ENCODE assay signal across 26 mouse cellular contexts in genomic region chr7:24086871-24087270, GRCm38 (mm10). TPM values are rescaled to one million over a fixed set of nuclear protein-coding genes. Genes with fewer than 3 reads are reported as not detected.
DNase-seq lines count a peak whose midpoint lies in the region; TF ChIP-seq lines count a peak whose summit lies in the region.
"Had no signal": no experiment of that assay in that cellular context is flagged by ENCODE, and none has a peak within 500 bp of the region (broad histone marks: within the 10 kb centered on the region; RNA-seq: fewer than 3 reads in every experiment).

No protein-coding gene starts in this region.

- H3K4me1 ChIP-seq in ES-Bruce4 (ENCODE audit: control insufficient read depth, insufficient read depth, low read length) = no peaks in the 10 kb centered on the region
- H3K4me1 ChIP-seq in lung, adult 2 months (ENCODE audit: control insufficient read depth, insufficient read depth, low read length) = peaks cover 6% of the 10 kb centered on the region

- peak overlapping the region; percentile 88 for H3K9ac ChIP-seq in ES-Bruce4 (ENCODE audit: low read depth, poor library complexity, severe bottlenecking)
- H3K9ac ChIP-seq: forebrain, embryonic 13.5 days; forebrain, postnatal 0 days; heart, embryonic 15.5 days; hindbrain, embryonic 14.5 days had no signal

- TF ChIP-seq EP300 in ES-Bruce4 (IDR thresholded peaks at IDR 0.05; ENCODE audit: insufficient read depth, low read depth, low read length) = no peak

- H3K27ac ChIP-seq in ES-Bruce4 (ENCODE audit: insufficient read depth, low read length) = peak overlapping the region; percentile 59; the same call in 1 of the 2 replicates
- H3K27ac ChIP-seq: embryonic facial prominence, embryonic 10.5 days; forebrain, embryonic 13.5 days; heart, embryonic 15.5 days; hindbrain, embryonic 10.5 days; hindbrain, embryonic 14.5 days had no signal

- no peaks in the 10 kb centered on the region for H3K27me3 ChIP-seq in ES-Bruce4 (ENCODE audit: control insufficient read depth, insufficient read depth, low read length, poor library complexity, severe bottlenecking)
- H3K27me3 ChIP-seq: forebrain, embryonic 13.5 days; heart, embryonic 15.5 days had no signal

- peak overlapping the region; percentile 99 for H3K4me3 ChIP-seq in ES-Bruce4 (ENCODE audit: low read depth, low read length)
- no peak overlapping the region for H3K4me3 ChIP-seq in lung, adult 2 months (replicated peaks; ENCODE audit: extremely low read depth, low read depth, low read length)
- H3K4me3 ChIP-seq: embryonic facial prominence, embryonic 10.5 days; forebrain, embryonic 13.5 days; heart, embryonic 15.5 days; hindbrain, embryonic 10.5 days had no signal

- no peak for TF ChIP-seq CTCF in ES-Bruce4 (IDR thresholded peaks at IDR 0.05; ENCODE audit: low read depth, low read length)
- TF ChIP-seq CTCF in lung, adult 2 months (IDR thresholded peaks at IDR 0.05; ENCODE audit: insufficient read depth, low read length) = no peak

- H3K9me3 ChIP-seq in ES-Bruce4 (replicated peaks; ENCODE audit: control insufficient read depth, insufficient read depth, low read length, poor library complexity, severe bottlenecking) = no peaks in the 10 kb centered on the region; the same call in 1 of the 2 replicates
- H3K9me3 ChIP-seq: heart, embryonic 15.5 days had no signal

- DNase-seq in heart, adult 11 months = peak; percentile 70
- DNase-seq in heart, postnatal 10 days = no peak
- DNase-seq in B cell, adult 2 months = peak; percentile 21 to 29
- DNase-seq in ZHBTc4 (ENCODE audit: low read depth, low spot score) = peak; percentile 57
- DNase-seq in lung, postnatal 36 days = no peak
- DNase-seq in lung, adult 2 months = no peak
- no peak for DNase-seq in cerebellum, adult 9-11 months
- DNase-seq: adrenal gland, adult 2 months; adrenal gland, postnatal 25 days; cerebellum, adult 18-20 months; cerebellum, postnatal 10 days; forebrain, postnatal 0 days; gastrocnemius, postnatal 36 days; heart, adult 18-20 months; kidney, adult 2 months had no signal

- 95% methylated on average over 4 of the region's 4 CpGs for WGBS in lung, adult 2 months

- TF ChIP-seq POLR2A in ES-Bruce4 (IDR thresholded peaks at IDR 0.05; ENCODE audit: insufficient read depth, low read length) = no peak
- TF ChIP-seq POLR2A in lung, adult 2 months (IDR thresholded peaks at IDR 0.05; ENCODE audit: borderline replicate concordance, extremely low read depth, low read depth, low read length) = no peak

- intact Hi-C loops in heart, postnatal 10 days (cut with DNase I) = no loop called here

- no peaks in the 10 kb centered on the region; the same call in 1 of the 2 replicates for H3K36me3 ChIP-seq in ES-Bruce4 (ENCODE audit: control insufficient read depth, insufficient read depth, low read length, poor library complexity, severe bottlenecking)

RNA-seq across cellular contexts. Expression of gene Zfp180, which starts 5.1 kb away (rescaled TPM):
- total RNA-seq in heart, postnatal 10 days (2021) = 10 to 100 TPM in 1 of 2 experiments, 1 to 10 TPM in 1; 9.5 to 10.3 TPM
- polyA plus RNA-seq in ES-Bruce4 (2011; ENCODE audit: insufficient read depth, insufficient read length, low read depth, missing spikeins) = 16.9 and 18.2 TPM in 2 replicates
- polyA plus RNA-seq in lung, adult 2 months (2012; rRNA removed) = 12.3 and 16.7 TPM in 2 replicates

RNA-seq across cellular contexts. Expression of gene Zfp112, which starts 25.2 kb away (rescaled TPM):
- 1 to 10 TPM; 3.1 to 3.8 TPM for total RNA-seq in heart, postnatal 10 days (2021)
- 1.3 and 1.4 TPM in 2 replicates for polyA plus RNA-seq in ES-Bruce4 (2011; ENCODE audit: insufficient read depth, insufficient read length, low read depth, missing spikeins)
- polyA plus RNA-seq in lung, adult 2 months (2012; rRNA removed) = 1.3 and 1.7 TPM in 2 replicates

RNA-seq across cellular contexts. Expression of gene Vmn1r183, which starts 33.8 kb away (rescaled TPM):
- not detected for total RNA-seq in heart, postnatal 10 days (2021)
- not detected in 2 replicates for polyA plus RNA-seq in ES-Bruce4 (2011; ENCODE audit: insufficient read depth, insufficient read length, low read depth, missing spikeins)
- polyA plus RNA-seq in lung, adult 2 months (2012; rRNA removed) = not detected in 2 replicates
- total RNA-seq: adrenal gland, adult 2 months; adrenal gland, postnatal 25 days; forebrain, postnatal 0 days; gastrocnemius, adult 8-10 months; gastrocnemius, postnatal 36 days; heart, adult 18-20 months; heart, postnatal 25 days; MEL had no signal
- polyA plus RNA-seq: adrenal gland, adult 2 months; embryonic facial prominence, embryonic 10.5 days; embryonic facial prominence, embryonic 14.5 days; forebrain, embryonic 13.5 days; forebrain, postnatal 0 days; heart, embryonic 11.5 days; heart, embryonic 15.5 days; hindbrain, embryonic 10.5 days; hindbrain, embryonic 14.5 days; kidney, adult 2 months had no signal

RNA-seq across cellular contexts. Expression of gene Zfp235, which starts 47.1 kb away (rescaled TPM):
- 1 to 10 TPM; 4.6 to 6.0 TPM for total RNA-seq in heart, postnatal 10 days (2021)
- 3.9 and 4.6 TPM in 2 replicates for polyA plus RNA-seq in ES-Bruce4 (2011; ENCODE audit: insufficient read depth, insufficient read length, low read depth, missing spikeins)
- 4.8 and 7.5 TPM in 2 replicates for polyA plus RNA-seq in lung, adult 2 months (2012; rRNA removed)

Comparison
In these comparisons a context has a peak if more than half of its experiments do, and no peak if none do; other contexts are left out.
1. DNase-seq: peak in heart, adult 11 months (single experiment), B cell, adult 2 months (2 of 2) and ZHBTc4 (single experiment); none in heart, postnatal 10 days (0 of 2), lung, postnatal 36 days (single experiment), lung, adult 2 months (single experiment) and cerebellum, adult 9-11 months (single experiment).